Mouse (Mus musculus) forebrain, postnatal 0 days (tissue): ENCODE results near the gene Irf7. TPM values are rescaled to one million over a fixed set of nuclear protein-coding genes. Genes with fewer than 3 reads are reported as not detected.

Source experiments
- ATAC-seq: fragments of 200-750 bp; cut with Nextera tagmentation; 2 replicates; pipeline ENCODE4 v1.8.0; 2017; ENCODE audit warnings: mild to moderate bottlenecking, moderate library complexity
- DNase-seq: peaks from one replicate; pipeline ENCODE4 v3.0.0-alpha.2; 2015
- H3K27ac ChIP-seq: fragments of 300-500 bp; sonication (generic); 2 replicates; pipeline ENCODE4 v1.5.1; 2014; ENCODE audit warnings: low read depth, mild to moderate bottlenecking, antibody characterized with exemption, low read length, moderate library complexity, mixed read lengths
- H3K27me3 ChIP-seq: fragments of 300-500 bp; sonication (generic); 2 replicates; pipeline ENCODE4 v1.6.1; 2014; ENCODE audit warnings: mild to moderate bottlenecking, low read length, mixed read lengths; ENCODE audit not compliant: insufficient read depth
- H3K36me3 ChIP-seq: fragments of 300-500 bp; sonication (generic); 2 replicates; pipeline ENCODE4 v1.6.1; 2014; ENCODE audit warnings: mild to moderate bottlenecking, moderate library complexity; ENCODE audit not compliant: insufficient read depth
- H3K4me1 ChIP-seq: fragments of 300-500 bp; sonication (generic); 2 replicates; pipeline ENCODE4 v1.6.1; 2014; ENCODE audit warnings: antibody characterized with exemption; ENCODE audit not compliant: insufficient read depth
- H3K4me2 ChIP-seq: fragments of 300-500 bp; sonication (generic); 2 replicates; pipeline ENCODE4 v1.6.1; 2014; ENCODE audit warnings: low read depth, mild to moderate bottlenecking, moderate library complexity
- H3K4me3 ChIP-seq: fragments of 300-500 bp; sonication (generic); 2 replicates; pipeline ENCODE4 v1.5.1; 2014; ENCODE audit warnings: low read depth, low read length, mixed read lengths
- H3K9ac ChIP-seq: fragments of 300-500 bp; sonication (generic); 2 replicates; pipeline ENCODE4 v1.6.1; 2014; ENCODE audit warnings: mild to moderate bottlenecking
- H3K9me3 ChIP-seq: fragments of 300-500 bp; sonication (generic); 2 replicates; pipeline ENCODE4 v1.6.1; 2016; ENCODE audit warnings: low read length
- CTCF ChIP-seq: sonication (generic); IDR thresholded peaks from 2 replicates; pipeline ENCODE4 v1.5.1; 2016; ENCODE audit warnings: antibody characterized with exemption, control low read depth, low read depth
- WGBS: fragments of 180-500 bp; shearing (Covaris S2); extraction: QIAGEN DNeasy Blood & Tissue Kit; methylation state at CpG from one replicate; pipeline ENCODE4 v1.1.7; 2014; 5-methylcytosine and 5-hydroxymethylcytosine counted together
- microRNA counts: library from miRNA; unstranded; fragments of <30 nt; microRNA quantifications from one replicate; lab custom pipeline; 2015
- microRNA-seq, 2 experiments: library from miRNA; unstranded; fragments of <30 nt; microRNA quantifications; one replicate each; pipeline ENCODE4; 2016
- polyA plus RNA-seq: library from polyadenylated mRNA; unstranded; fragments of >200 nt; fragmentation: Nextera tagmentation; extraction: Ambion mirVana; gene quantifications from 2 replicates; pipeline ENCODE4 v1.2.1, GENCODE M21; 2015
- total RNA-seq: library from RNA; depleted of rRNA; stranded (reverse); fragments of >200 nt; gene quantifications from 2 replicates; pipeline ENCODE4 v1.2.3, GENCODE M21; 2014; rRNA removed

Gene Irf7
- total and polyA plus RNA-seq, 2 experiments from 2014 or later = 3.7 to 3.8 TPM

DNA sequence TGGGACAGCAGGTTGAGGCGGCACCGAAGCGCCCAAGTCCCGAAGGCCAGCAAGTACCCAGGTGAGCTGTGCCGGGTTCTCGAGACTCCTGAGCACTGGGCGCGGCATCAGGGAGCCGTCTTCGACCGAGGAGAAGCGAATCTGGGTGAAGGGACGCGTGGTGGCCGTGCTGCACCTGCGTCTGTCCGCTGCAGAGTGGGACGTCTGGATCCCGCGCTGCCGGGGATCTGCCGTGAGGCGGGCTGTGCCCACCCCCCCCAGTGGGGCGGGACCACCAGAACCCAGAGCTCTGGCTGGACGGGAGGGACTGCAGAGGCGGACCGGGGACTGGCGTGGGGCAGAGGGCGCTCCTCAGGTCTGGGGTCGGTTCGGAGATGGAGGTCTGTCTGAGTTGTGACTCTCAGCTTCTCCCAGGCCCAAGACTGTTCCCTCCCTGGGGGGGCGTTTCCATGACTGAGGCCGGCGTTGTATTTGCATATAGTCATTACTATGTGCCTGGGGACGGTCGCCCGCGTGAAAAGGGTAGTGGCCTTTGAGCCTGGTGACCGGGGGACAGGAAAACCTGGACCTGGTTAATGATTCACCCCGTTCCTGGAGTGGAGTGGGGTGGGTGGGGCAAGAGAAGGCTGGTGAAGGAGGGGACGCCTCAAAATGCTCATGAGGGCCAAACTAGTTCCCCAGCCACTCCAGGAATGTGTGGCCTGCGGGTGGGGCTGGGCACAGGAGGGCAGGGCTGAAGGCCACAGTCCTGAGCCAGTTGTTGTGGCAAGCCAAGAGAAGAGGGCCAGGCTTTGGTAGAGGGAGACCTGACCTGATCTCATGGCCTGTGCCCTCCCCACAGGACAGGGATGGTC lies 50.2 kb downstream of the Irf7 start:
- Histone ChIP-seq H3K9ac (peak overlapping the region; percentile 43), H3K4me2 (peak overlapping the region; percentile 96), H3K4me1 (no peaks in the 10 kb centered on the region), H3K4me3 (peak overlapping the region; percentile 54), H3K36me3 (no peaks in the 10 kb centered on the region; the same call in 1 of the 2 replicates), H3K27me3 (no peaks in the 10 kb centered on the region), H3K9me3 (no peaks in the 10 kb centered on the region), H3K27ac (peak overlapping the region; percentile 2; the same call in 1 of the 2 replicates)
- no peak for DNase-seq
- under 1% methylated on average over 42 of the region's 42 CpGs for WGBS
- ATAC-seq = peak; percentile 50
- TF ChIP-seq CTCF = 0 out of 2 replicates have a peak, but pooled peaks have one; percentile 6

GRCm38 (mm10) chr7:141215101-141215879 lies 51.0 kb downstream of the Irf7 start, which contains the start of gene Rassf7:
Gene Rassf7 (plus strand): TSS chr7:141215860.
- H3K27ac ChIP-seq = peak within 1 kb of the TSS; percentile 35; the same call in 1 of the 2 replicates

GRCm38 (mm10) chr7:141214310-141214709 lies 52.0 kb downstream of the Irf7 start:
- TF ChIP-seq CTCF = no peak
- Histone ChIP-seq H3K4me1 (no peaks in the 10 kb centered on the region), H3K27ac (no peak overlapping the region), H3K4me3 (no peak overlapping the region), H3K9me3 (no peaks in the 10 kb centered on the region), H3K4me2 (no peak overlapping the region), H3K36me3 (no peaks in the 10 kb centered on the region; the same call in 1 of the 2 replicates), H3K9ac (no peak overlapping the region), H3K27me3 (no peaks in the 10 kb centered on the region)
- no peak for DNase-seq
- WGBS = 75% methylated on average over 3 of the region's 3 CpGs
- ATAC-seq = no peak

More at GRCm38 (mm10) chr7:141215101-141215879, 51.0 kb downstream of the Irf7 start, which contains the start of gene Rassf7:
- Histone ChIP-seq H3K9ac (peak within 1 kb of the TSS; percentile 43), H3K36me3 (no peaks in the 10 kb centered on the region; the same call in 1 of the 2 replicates), H3K4me3 (peak within 1 kb of the TSS; percentile 54), H3K9me3 (no peaks in the 10 kb centered on the region), H3K4me2 (peak within 1 kb of the TSS; percentile 96), H3K27me3 (no peaks in the 10 kb centered on the region), H3K4me1 (no peaks in the 10 kb centered on the region)
- DNase-seq (peak; percentile 90), ATAC-seq (peak; percentile 99)
- 2% methylated on average over 40 of the region's 41 CpGs for WGBS
- TF ChIP-seq CTCF = no peak

DNA sequence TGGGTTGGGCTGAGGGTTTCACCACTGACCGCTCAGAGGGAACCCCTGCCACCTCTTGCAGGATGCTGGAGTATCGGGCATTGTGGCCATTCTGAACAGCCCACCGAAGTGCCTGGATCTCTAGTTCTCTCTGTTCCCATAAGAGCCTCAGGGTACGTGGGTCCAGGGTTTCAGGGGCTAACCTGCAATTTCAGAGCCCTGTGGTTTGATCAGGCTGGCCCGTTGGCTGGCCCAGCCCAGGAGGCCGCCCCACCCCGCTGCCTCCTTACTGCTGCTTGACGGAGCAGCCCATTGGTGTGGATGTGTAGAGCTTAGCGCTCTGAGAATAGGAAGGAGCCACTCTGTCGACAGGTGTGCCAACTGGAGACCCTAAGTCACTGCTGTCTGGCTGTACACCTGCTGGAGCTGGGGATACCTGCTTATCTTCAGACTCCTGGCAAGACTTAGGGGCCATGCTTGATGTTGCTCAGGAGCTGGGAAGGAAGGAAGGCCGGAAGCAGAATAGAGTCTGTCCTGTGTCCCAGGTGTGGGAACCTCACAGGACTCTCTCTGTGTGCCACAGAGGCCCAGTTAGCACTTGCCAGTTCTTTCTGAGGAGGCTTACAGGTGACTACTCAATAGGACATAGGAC lies 52.6 kb downstream of the Irf7 start, which contains the start of gene Lmntd2:
Lmntd2 (minus strand) TSS at position 476 of the 631 bp plus-strand sequence.
- Histone ChIP-seq H3K9me3 (no peaks in the 10 kb centered on the region), H3K27ac (no peak within 1 kb of the TSS), H3K4me2 (peak within 1 kb of the TSS; percentile 96), H3K27me3 (no peaks in the 10 kb centered on the region), H3K36me3 (no peaks in the 10 kb centered on the region), H3K9ac (peak within 1 kb of the TSS; percentile 43; the same call in 1 of the 2 replicates), H3K4me1 (no peaks in the 10 kb centered on the region), H3K4me3 (no peak within 1 kb of the TSS)
- DNase-seq (no peak), ATAC-seq (no peak)
- 92% methylated on average over 11 of the region's 11 CpGs for WGBS
- no peak for TF ChIP-seq CTCF

- no peak overlapping the region for H3K9ac ChIP-seq
- no peaks in the 10 kb centered on the region for H3K9me3 ChIP-seq
- ATAC-seq (no peak), DNase-seq (no peak)
- H3K4me3 ChIP-seq = no peak overlapping the region
- WGBS = 81% methylated on average over 3 of the region's 3 CpGs
- H3K27ac ChIP-seq = no peak overlapping the region
- H3K27me3 ChIP-seq = no peaks in the 10 kb centered on the region
- H3K36me3 ChIP-seq = no peaks in the 10 kb centered on the region
- TF ChIP-seq CTCF = no peak
- H3K4me1 ChIP-seq = no peaks in the 10 kb centered on the region
- H3K4me2 ChIP-seq = no peak overlapping the region
Observed at GRCm38 (mm10) chr7:141213133-141213532, 53.1 kb downstream of the Irf7 start.

MicroRNA genes within 50 kb of the gene (microRNA counts, 519-probe panel; counts per million panel counts)
- 3,206 counts per million, percentile 28 among the panel's probes with 10 or more counts for microRNA mmu-miR-210 (lab: Ali Mortazavi, UCI)

Small RNA genes lying within 50 kb of the gene (microRNA-seq; reads per million reads assigned to microRNA genes)
- 334 to 361 reads per million in 2 experiments for gene Mir210

Other genes starting within 250 kb of the Irf7 start
- 2.0 TPM in 1 of 2 replicates, not detected in the other for gene Ifitm6, start 248.6 kb downstream of the Irf7 start, total RNA-seq
- gene Ifitm6, start 248.6 kb downstream of the Irf7 start, polyA plus RNA-seq = 0.34 and 0.38 TPM in 2 replicates
- gene Gm17387, start 237.3 kb downstream of the Irf7 start, total RNA-seq = not detected in 2 replicates
- gene Gm17387, start 237.3 kb downstream of the Irf7 start, polyA plus RNA-seq = not detected in 2 replicates
- 126 and 163 TPM in 2 replicates for gene B4galnt4, start 205.4 kb downstream of the Irf7 start, total RNA-seq
- 42.3 and 47.4 TPM in 2 replicates for gene B4galnt4, start 205.4 kb downstream of the Irf7 start, polyA plus RNA-seq
- gene Pkp3, start 188.3 kb downstream of the Irf7 start, total RNA-seq = not detected in 2 replicates
- 0.08 TPM in 1 of 2 replicates, not detected in the other for gene Pkp3, start 188.3 kb downstream of the Irf7 start, polyA plus RNA-seq
- 2.9 TPM in 2 replicates for gene Sigirr, start 165.9 kb downstream of the Irf7 start, total RNA-seq
- 2.4 and 2.7 TPM in 2 replicates for gene Sigirr, start 165.9 kb downstream of the Irf7 start, polyA plus RNA-seq
- 0.08 and 0.43 TPM in 2 replicates for gene Ano9, start 148.7 kb downstream of the Irf7 start, total RNA-seq
- gene Ano9, start 148.7 kb downstream of the Irf7 start, polyA plus RNA-seq = 0.05 and 0.20 TPM in 2 replicates
- 24.5 and 24.9 TPM in 2 replicates for gene Ptdss2, start 144.1 kb downstream of the Irf7 start, total RNA-seq
- gene Ptdss2, start 144.1 kb downstream of the Irf7 start, polyA plus RNA-seq = 70.5 and 78.3 TPM in 2 replicates
- gene Rnh1, start 93.6 kb downstream of the Irf7 start, total RNA-seq = 41.6 and 41.9 TPM in 2 replicates
- gene Rnh1, start 93.6 kb downstream of the Irf7 start, polyA plus RNA-seq = 43.1 and 45.4 TPM in 2 replicates
- gene Hras, start 72.5 kb downstream of the Irf7 start, total RNA-seq = 103 and 149 TPM in 2 replicates
- gene Hras, start 72.5 kb downstream of the Irf7 start, polyA plus RNA-seq = 198 and 199 TPM in 2 replicates
- gene Lrrc56, start 72.3 kb downstream of the Irf7 start, total RNA-seq = 11.1 and 11.7 TPM in 2 replicates
- 10.2 and 10.7 TPM in 2 replicates for gene Lrrc56, start 72.3 kb downstream of the Irf7 start, polyA plus RNA-seq
- gene Lmntd2, start 52.4 kb downstream of the Irf7 start, total RNA-seq = 0.62 TPM in 1 of 2 replicates, not detected in the other
- gene Lmntd2, start 52.4 kb downstream of the Irf7 start, polyA plus RNA-seq = 0.15 and 0.33 TPM in 2 replicates
- gene Rassf7, start 50.6 kb downstream of the Irf7 start, total RNA-seq = 13.3 and 15.8 TPM in 2 replicates
- gene Rassf7, start 50.6 kb downstream of the Irf7 start, polyA plus RNA-seq = 15.6 and 19.1 TPM in 2 replicates
- 50.2 and 53.8 TPM in 2 replicates for gene Phrf1, start 37.7 kb downstream of the Irf7 start, total RNA-seq
- 26.1 and 35.8 TPM in 2 replicates for gene Phrf1, start 37.7 kb downstream of the Irf7 start, polyA plus RNA-seq
- not detected in 2 replicates for gene Cdhr5, start 10.3 kb upstream of the Irf7 start, total RNA-seq
- not detected in 2 replicates for gene Cdhr5, start 10.3 kb upstream of the Irf7 start, polyA plus RNA-seq
- not detected in 2 replicates for gene Sct, start 12.7 kb upstream of the Irf7 start, total RNA-seq
- 2.9 and 3.9 TPM in 2 replicates for gene Sct, start 12.7 kb upstream of the Irf7 start, polyA plus RNA-seq
- 0.31 and 0.38 TPM in 2 replicates for gene Drd4, start 25.5 kb upstream of the Irf7 start, total RNA-seq
- 0.90 and 0.98 TPM in 2 replicates for gene Drd4, start 25.5 kb upstream of the Irf7 start, polyA plus RNA-seq
- gene Deaf1, start 61.2 kb upstream of the Irf7 start, total RNA-seq = 238 and 239 TPM in 2 replicates
- 282 and 289 TPM in 2 replicates for gene Deaf1, start 61.2 kb upstream of the Irf7 start, polyA plus RNA-seq
- 25.2 and 33.2 TPM in 2 replicates for gene Tmem80, start 61.3 kb upstream of the Irf7 start, total RNA-seq
- gene Tmem80, start 61.3 kb upstream of the Irf7 start, polyA plus RNA-seq = 32.9 and 34.7 TPM in 2 replicates
- 1.0 and 1.1 TPM in 2 replicates for gene Eps8l2, start 72.4 kb upstream of the Irf7 start, total RNA-seq
- gene Eps8l2, start 72.4 kb upstream of the Irf7 start, polyA plus RNA-seq = 0.74 and 0.82 TPM in 2 replicates
- 224 and 297 TPM in 2 replicates for gene Taldo1, start 125.7 kb upstream of the Irf7 start, total RNA-seq
- gene Taldo1, start 125.7 kb upstream of the Irf7 start, polyA plus RNA-seq = 304 and 352 TPM in 2 replicates
- gene Gatd1, start 147.7 kb upstream of the Irf7 start, total RNA-seq = 58.9 and 65.0 TPM in 2 replicates
- gene Gatd1, start 147.7 kb upstream of the Irf7 start, polyA plus RNA-seq = 50.5 and 56.0 TPM in 2 replicates
- 83.3 and 94.7 TPM in 2 replicates for gene Cend1, start 163.0 kb upstream of the Irf7 start, total RNA-seq
- gene Cend1, start 163.0 kb upstream of the Irf7 start, polyA plus RNA-seq = 111 and 125 TPM in 2 replicates
- gene Slc25a22, start 171.4 kb upstream of the Irf7 start, total RNA-seq = 115 and 141 TPM in 2 replicates
- 106 and 132 TPM in 2 replicates for gene Slc25a22, start 171.4 kb upstream of the Irf7 start, polyA plus RNA-seq
- gene Pidd1, start 177.5 kb upstream of the Irf7 start, total RNA-seq = 2.0 and 2.2 TPM in 2 replicates
- 2.3 and 2.4 TPM in 2 replicates for gene Pidd1, start 177.5 kb upstream of the Irf7 start, polyA plus RNA-seq
- gene Rplp2, start 180.9 kb upstream of the Irf7 start, total RNA-seq = 312 and 427 TPM in 2 replicates
- 868 and 1,034 TPM in 2 replicates for gene Rplp2, start 180.9 kb upstream of the Irf7 start, polyA plus RNA-seq
- gene Pnpla2, start 188.7 kb upstream of the Irf7 start, total RNA-seq = 6.2 and 7.7 TPM in 2 replicates
- gene Pnpla2, start 188.7 kb upstream of the Irf7 start, polyA plus RNA-seq = 18.3 and 22.4 TPM in 2 replicates
- 4.5 and 7.2 TPM in 2 replicates for gene Cracr2b, start 194.6 kb upstream of the Irf7 start, total RNA-seq
- gene Cracr2b, start 194.6 kb upstream of the Irf7 start, polyA plus RNA-seq = 5.2 and 6.7 TPM in 2 replicates
- 55.8 and 62.4 TPM in 2 replicates for gene Cd151, start 200.9 kb upstream of the Irf7 start, total RNA-seq
- gene Cd151, start 200.9 kb upstream of the Irf7 start, polyA plus RNA-seq = 12.4 and 18.7 TPM in 2 replicates
- gene Polr2l, start 208.7 kb upstream of the Irf7 start, total RNA-seq = 21.1 and 24.6 TPM in 2 replicates
- 73.2 and 74.8 TPM in 2 replicates for gene Polr2l, start 208.7 kb upstream of the Irf7 start, polyA plus RNA-seq
- gene Tspan4, start 208.8 kb upstream of the Irf7 start, total RNA-seq = 52.5 and 79.6 TPM in 2 replicates
- gene Tspan4, start 208.8 kb upstream of the Irf7 start, polyA plus RNA-seq = 54.9 and 57.9 TPM in 2 replicates